Mouse (Mus musculus): ENCODE measurements around the gene Mms19. TPM values are rescaled to one million over a fixed set of nuclear protein-coding genes. Genes with fewer than 3 reads are reported as not detected.
A peak's percentile ranks its signal among the peaks of the same experiment; 100 is the strongest.

Gene Mms19
- polyA plus RNA-seq, 1 experiment, result 6.0 TPM

DNA sequence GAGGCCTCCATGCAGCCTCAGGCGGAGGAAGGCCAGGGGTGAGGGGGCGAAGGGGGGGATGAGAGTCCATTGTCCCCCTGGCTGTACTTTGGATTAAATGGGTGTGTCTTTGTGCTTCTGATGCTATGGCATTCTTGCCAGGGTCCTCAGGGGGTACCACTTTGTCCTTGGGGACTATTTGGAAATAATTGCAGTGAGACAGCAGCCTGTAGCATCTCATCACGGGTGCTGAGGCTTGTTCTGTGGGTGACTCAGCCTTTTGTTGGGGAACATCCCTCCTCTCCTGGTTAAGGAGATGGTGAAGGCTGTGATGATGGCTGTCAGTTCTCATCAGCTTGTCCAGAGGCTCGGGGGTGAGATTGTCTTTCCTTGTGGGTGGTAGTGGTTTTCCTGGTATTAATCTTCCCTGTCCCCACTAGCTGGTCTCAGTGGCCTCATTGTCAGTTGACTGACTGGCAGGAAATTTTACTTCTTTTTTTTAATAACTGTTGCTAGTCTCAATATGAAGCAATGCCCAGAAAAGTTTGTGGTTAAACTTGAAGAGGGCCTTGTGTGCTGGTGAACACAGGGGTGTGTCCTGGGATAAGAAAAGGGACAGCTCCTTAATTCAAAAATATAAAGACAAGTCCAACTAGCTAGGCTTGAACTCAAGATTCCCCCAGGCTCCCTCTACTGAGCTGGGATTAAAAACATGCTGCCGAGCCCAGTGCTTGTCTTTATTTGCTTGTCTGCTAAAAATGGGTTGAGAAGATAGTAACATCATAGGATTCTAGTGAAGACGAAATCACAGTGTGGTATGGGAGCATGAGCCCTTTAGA lies 67.0 kb downstream of the Mms19 start:
- Histone ChIP-seq H3K4me1 (peaks cover 71% of the 10 kb centered on the region), H3K9me3 (no peaks in the 10 kb centered on the region), H3K36me3 (replicated peaks; ENCODE audit: low read length) (peaks cover 38% of the 10 kb centered on the region), H3K27me3 (replicated peaks) (no peaks in the 10 kb centered on the region), H3K4me3 (replicated peaks) (peak overlapping the region; percentile 97)
- no peak for TF ChIP-seq GATA1 (IDR thresholded peaks at IDR 0.05; ENCODE audit: borderline replicate concordance, low read length)
- TF ChIP-seq FLI1 (IDR thresholded peaks at IDR 0.05; ENCODE audit: low read length), result no peak

DNA sequence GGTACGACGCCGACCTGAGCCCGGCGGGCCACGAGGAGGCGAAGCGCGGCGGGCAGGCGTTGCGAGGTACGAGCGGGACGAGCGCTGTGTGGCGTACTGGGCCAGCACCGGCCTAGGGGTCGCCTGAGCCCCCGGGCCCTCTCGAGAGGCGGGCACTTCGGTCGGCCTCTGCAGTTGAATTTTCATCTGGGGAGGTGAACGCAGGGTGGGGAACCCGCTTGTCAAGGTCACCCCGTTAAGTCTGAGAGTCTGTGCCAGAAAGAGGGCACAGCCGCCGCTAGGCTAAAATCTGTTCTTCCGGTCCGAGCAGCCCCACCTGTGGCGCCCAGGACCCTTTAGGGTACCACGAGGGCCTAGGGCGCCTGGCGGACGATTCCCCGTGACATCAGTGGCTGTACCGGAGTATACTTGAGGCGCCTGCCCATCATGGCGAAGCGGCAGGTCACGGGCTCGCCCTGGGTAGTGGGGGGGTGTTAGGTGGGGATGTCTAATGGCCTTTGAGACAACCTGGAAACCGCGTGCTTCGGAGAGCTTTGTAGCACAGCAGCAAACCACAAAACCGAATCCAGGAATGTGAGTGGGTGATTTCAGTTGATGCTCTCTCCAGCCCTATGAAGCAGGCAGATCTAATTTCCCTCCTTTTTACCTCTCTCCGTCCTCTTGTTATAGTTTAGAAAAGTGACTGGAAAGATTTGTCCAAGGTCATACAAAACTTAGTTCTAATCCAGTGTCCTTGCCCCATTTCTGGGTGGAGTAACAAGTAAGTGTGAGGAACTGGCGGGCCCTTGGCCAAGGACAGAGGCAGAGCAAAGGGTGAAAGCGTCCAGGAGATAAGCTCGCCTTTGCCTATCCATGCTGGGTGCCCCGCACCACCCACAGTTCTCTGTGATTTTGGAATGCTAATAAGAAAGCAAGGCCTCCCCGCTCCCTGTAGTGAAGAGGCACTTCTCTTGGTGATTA lies 68.6 kb downstream of the Mms19 start:
- Histone ChIP-seq H3K36me3 (replicated peaks; ENCODE audit: low read length) (peaks cover 30% of the 10 kb centered on the region), H3K4me1 (peaks cover 80% of the 10 kb centered on the region), H3K9me3 (no peaks in the 10 kb centered on the region), H3K27me3 (replicated peaks) (no peaks in the 10 kb centered on the region), H3K4me3 (replicated peaks) (peak overlapping the region; percentile 97)
- TF ChIP-seq GATA1 (IDR thresholded peaks at IDR 0.05; ENCODE audit: borderline replicate concordance, low read length) (no peak), FLI1 (IDR thresholded peaks at IDR 0.05; ENCODE audit: low read length) (no peak)

DNA sequence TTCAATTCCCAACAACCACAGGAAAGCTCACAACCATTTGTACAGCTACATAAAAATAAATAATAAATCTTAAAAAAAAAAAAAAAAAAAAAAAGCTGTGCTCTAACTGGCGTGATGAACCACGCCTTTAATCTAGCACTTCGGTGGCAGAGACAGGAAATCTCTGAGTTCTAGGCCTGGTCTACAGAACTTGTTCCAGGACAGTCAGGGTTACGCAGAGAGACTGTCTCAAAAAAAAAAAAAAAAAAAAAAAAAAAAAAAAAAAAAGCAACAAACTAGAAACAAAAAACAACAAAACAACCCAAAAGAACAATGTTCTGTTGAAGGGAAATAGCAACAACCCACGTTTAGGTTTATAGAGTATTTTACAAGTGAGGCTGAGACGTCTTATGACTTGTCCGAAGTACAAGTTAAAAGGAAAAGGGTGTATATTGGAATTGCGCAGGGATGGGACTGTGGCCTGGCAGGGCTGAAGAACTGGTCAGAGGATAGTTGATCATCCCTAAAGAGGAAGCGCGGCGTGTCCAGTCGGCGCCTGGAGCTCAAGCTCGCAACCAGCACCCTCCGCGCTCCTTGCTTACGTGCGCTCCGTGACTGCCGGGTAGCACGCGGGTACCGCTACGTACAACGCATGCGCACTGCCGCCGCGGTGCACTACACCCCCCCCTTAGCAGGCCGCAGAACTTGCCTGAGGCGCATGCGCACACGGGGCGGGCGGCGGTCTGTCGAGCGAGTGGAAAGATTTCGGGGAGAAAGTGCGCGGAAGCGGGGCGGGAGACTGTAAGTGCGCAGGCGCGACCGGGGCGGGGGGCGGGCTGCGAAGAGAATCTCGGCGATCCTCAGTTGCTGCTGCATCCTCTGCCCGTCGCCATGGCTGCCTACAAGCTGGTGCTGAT lies 69.5 kb downstream of the Mms19 start, which contains the start of gene Pgam1:
TSS of gene Pgam1 (plus strand) at position 746 of the 896 bp plus-strand sequence.
- peaks cover 21% of the 10 kb centered on the region for H3K36me3 ChIP-seq (replicated peaks; ENCODE audit: low read length)
- H3K27me3 ChIP-seq (replicated peaks), result no peaks in the 10 kb centered on the region
- H3K4me1 ChIP-seq, result peaks cover 80% of the 10 kb centered on the region
- peak within 1 kb of the TSS; percentile 97 for H3K4me3 ChIP-seq (replicated peaks)
- no peaks in the 10 kb centered on the region for H3K9me3 ChIP-seq
- no peak for TF ChIP-seq FLI1 (IDR thresholded peaks at IDR 0.05; ENCODE audit: low read length)
- no peak for TF ChIP-seq GATA1 (IDR thresholded peaks at IDR 0.05; ENCODE audit: borderline replicate concordance, low read length)

DNA sequence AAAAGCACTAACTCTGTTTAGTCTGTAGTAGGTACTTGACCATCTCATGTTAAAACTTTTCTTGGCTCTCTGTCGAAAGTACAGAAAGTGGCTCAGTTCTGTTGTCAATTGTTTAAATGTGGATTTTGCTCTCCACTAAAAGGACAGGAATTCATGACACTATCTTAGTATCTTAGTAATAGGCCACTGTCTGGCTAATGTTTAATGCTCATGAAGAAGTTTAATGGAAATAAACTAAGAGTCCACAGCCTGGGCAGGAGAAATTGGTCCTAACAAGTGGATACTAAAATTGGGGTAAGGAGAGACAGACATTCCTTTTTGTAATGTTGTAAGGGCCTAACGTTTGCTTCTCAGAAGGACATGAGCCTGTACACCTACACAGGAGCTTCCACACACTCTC lies 70.6 kb downstream of the Mms19 start:
- Histone ChIP-seq H3K36me3 (replicated peaks; ENCODE audit: low read length) (peaks cover 18% of the 10 kb centered on the region), H3K9me3 (no peaks in the 10 kb centered on the region), H3K4me1 (peaks cover 80% of the 10 kb centered on the region), H3K4me3 (replicated peaks) (peak overlapping the region; percentile 5), H3K27me3 (replicated peaks) (no peaks in the 10 kb centered on the region)
- TF ChIP-seq FLI1 (IDR thresholded peaks at IDR 0.05; ENCODE audit: low read length) (no peak), GATA1 (IDR thresholded peaks at IDR 0.05; ENCODE audit: borderline replicate concordance, low read length) (no peak)

DNA sequence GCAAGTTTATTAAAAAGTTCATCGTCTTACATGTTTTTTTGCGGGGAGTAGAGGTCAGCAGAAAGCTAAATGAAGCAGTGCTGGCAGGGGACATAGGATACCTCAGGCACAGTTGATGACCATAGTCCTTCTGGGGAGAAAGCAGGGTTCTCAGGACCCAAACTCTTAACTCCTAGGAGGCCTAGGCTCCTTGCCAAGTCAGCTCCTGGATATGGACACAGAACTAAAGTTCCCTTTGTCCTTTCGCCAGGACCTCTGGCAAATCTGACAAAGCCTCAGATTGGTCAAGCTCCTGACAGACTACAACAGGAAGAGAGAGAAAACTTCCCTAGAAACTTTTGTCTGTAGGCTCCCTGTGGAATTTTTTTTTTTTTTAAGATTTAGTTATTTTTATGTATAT lies 72.2 kb downstream of the Mms19 start:
- peaks cover 13% of the 10 kb centered on the region for H3K36me3 ChIP-seq (replicated peaks; ENCODE audit: low read length)
- no peak overlapping the region for H3K4me3 ChIP-seq (replicated peaks)
- no peaks in the 10 kb centered on the region for H3K9me3 ChIP-seq
- TF ChIP-seq GATA1 (IDR thresholded peaks at IDR 0.05; ENCODE audit: borderline replicate concordance, low read length) (no peak), FLI1 (IDR thresholded peaks at IDR 0.05; ENCODE audit: low read length) (no peak)
- no peaks in the 10 kb centered on the region for H3K27me3 ChIP-seq (replicated peaks)
- peaks cover 72% of the 10 kb centered on the region for H3K4me1 ChIP-seq

DNA sequence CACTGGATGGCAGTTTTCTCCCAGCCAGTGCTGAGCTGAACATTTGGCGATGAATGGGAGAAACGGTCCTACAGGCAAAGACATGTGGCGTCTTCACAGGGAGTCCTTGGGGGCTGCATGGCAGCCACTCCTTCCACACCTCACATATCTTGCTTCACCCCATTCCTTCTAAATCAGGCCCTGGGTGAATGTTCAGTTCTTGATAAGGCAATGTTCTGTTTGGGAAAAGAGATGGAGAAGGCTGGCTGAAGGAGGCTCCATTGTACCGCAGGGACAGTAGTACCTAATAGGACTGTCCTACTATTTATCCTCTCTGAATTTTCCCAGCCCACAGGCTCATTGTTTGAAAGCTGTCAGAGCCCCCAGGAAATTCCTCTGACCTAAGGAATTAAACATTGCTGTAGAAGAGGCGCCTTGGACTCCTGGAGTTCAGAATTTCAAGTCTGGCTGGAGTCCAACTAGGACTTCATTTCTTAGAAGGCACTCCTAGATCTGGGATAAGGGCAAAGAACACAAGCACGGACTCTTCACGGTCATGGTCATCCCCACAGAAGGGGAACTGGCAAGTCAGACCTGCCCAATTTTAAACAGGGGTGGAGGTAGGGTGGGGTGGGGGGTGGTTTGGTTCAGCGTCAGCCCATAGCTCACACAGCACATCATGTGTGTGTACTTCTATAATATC lies 73.7 kb downstream of the Mms19 start:
- peak overlapping the region; percentile 40 for H3K4me3 ChIP-seq (replicated peaks)
- H3K36me3 ChIP-seq (replicated peaks; ENCODE audit: low read length), result peaks cover 8% of the 10 kb centered on the region
- TF ChIP-seq FLI1 (IDR thresholded peaks at IDR 0.05; ENCODE audit: low read length) (no peak), GATA1 (IDR thresholded peaks at IDR 0.05; ENCODE audit: borderline replicate concordance, low read length) (no peak)
- H3K9me3 ChIP-seq, result no peaks in the 10 kb centered on the region
- no peaks in the 10 kb centered on the region for H3K27me3 ChIP-seq (replicated peaks)
- peaks cover 69% of the 10 kb centered on the region for H3K4me1 ChIP-seq

DNA sequence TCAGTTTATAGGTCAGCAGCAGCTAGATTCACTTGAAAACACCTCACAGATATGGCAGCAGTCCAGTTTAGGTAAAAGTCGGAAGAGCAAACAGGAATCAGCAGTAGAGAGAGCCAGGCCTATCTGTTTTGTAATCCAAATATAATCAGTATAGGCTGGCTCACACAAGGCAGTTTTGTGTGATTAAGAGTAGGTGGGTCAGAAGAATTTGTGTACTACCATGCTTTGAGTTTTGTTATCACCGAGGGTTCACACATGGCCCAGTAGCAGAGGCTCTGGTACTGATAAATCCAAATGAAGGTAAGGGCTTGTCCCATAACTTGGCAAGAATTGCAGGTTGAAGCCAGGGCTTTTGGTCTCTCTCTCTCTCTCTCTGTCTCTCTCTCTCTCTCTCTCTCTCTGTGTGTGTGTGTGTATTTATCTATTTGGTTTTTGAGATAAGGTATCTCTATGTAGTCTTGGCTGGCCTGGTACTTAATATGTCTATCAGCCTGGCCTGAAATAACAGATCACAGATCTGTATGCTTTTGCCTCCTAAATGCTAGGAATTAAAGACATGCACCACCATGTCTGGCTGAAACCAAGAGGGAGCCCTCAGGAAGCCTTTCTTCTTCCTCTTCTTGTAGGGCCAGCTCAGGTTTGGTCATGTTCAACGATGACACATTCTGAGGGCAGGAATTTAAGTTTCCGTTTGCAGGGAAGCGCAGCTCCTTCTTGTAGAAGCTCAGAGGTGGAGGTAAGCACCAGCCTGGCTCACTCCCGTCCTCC lies 74.5 kb downstream of the Mms19 start:
- Histone ChIP-seq H3K4me1 (peaks cover 76% of the 10 kb centered on the region), H3K4me3 (replicated peaks) (peak overlapping the region; percentile 40), H3K9me3 (no peaks in the 10 kb centered on the region)

DNA sequence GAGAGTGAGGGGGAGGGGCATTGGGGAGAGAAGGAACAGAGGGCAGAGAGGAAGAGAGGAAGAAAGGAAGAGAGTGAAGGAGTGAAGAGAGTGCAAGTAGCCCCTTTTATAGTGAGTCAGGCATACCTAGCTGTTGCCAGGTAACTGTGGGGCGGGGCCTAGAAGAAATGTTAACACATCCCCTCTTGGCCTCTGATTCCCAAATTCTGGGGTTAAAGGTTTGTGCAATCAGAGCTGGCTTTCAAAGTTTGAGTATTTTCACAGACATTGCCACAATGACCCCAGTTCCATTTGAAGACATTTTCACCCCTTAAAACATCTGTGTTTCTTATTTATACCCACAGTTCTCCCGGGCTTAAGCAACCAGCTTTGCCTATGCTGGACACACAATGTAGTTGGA lies 75.7 kb downstream of the Mms19 start:
- Histone ChIP-seq H3K36me3 (replicated peaks; ENCODE audit: low read length) (peaks cover 8% of the 10 kb centered on the region), H3K4me1 (peaks cover 83% of the 10 kb centered on the region), H3K9me3 (no peaks in the 10 kb centered on the region), H3K27me3 (replicated peaks) (no peaks in the 10 kb centered on the region), H3K4me3 (replicated peaks) (no peak overlapping the region)
- TF ChIP-seq GATA1 (IDR thresholded peaks at IDR 0.05; ENCODE audit: borderline replicate concordance, low read length) (no peak), FLI1 (IDR thresholded peaks at IDR 0.05; ENCODE audit: low read length) (no peak)

More for the DNA sequence above, 74.5 kb downstream of the Mms19 start:
- H3K36me3 ChIP-seq (replicated peaks; ENCODE audit: low read length), result peaks cover 8% of the 10 kb centered on the region
- TF ChIP-seq FLI1 (IDR thresholded peaks at IDR 0.05; ENCODE audit: low read length), result no peak
- no peak for TF ChIP-seq GATA1 (IDR thresholded peaks at IDR 0.05; ENCODE audit: borderline replicate concordance, low read length)
- no peaks in the 10 kb centered on the region for H3K27me3 ChIP-seq (replicated peaks)
